Mouse (Mus musculus) embryonic facial prominence, embryonic 15.5 days (tissue): Measurements from ENCODE around the gene C87436. TPM values are rescaled to one million over a fixed set of nuclear protein-coding genes. Genes with fewer than 3 reads are reported as not detected.
A peak's percentile ranks its signal among the peaks of the same experiment; 100 is the strongest.

ENCODE experiments used
- ATAC-seq: fragments of 200-750 bp; cut with Nextera tagmentation; 2 replicates; pipeline ENCODE4 v1.8.0; 2017; ENCODE audit warnings: low read depth, moderate TSS enrichment; ENCODE audit not compliant: insufficient number of reproducible peaks, low FRiP score, low TSS enrichment
- H3K27ac ChIP-seq: fragments of 300-500 bp; sonication (generic); replicated peaks from 2 replicates; pipeline ENCODE4 v1.5.1; 2015; ENCODE audit warnings: mild to moderate bottlenecking, inconsistent platforms
- H3K27me3 ChIP-seq: fragments of 300-500 bp; sonication (generic); 2 replicates; pipeline ENCODE4 v1.6.1; 2015; ENCODE audit warnings: inconsistent platforms
- H3K36me3 ChIP-seq: fragments of 300-500 bp; sonication (generic); 2 replicates; pipeline ENCODE4 v1.6.1; 2015; ENCODE audit warnings: mild to moderate bottlenecking, inconsistent platforms
- H3K4me1 ChIP-seq: fragments of 300-500 bp; sonication (generic); 2 replicates; pipeline ENCODE4 v1.6.1; 2015; ENCODE audit warnings: inconsistent platforms
- H3K4me2 ChIP-seq: fragments of 300-500 bp; sonication (generic); replicated peaks from 2 replicates; pipeline ENCODE4 v1.6.1; 2015; ENCODE audit warnings: mild to moderate bottlenecking, inconsistent platforms
- H3K4me3 ChIP-seq: fragments of 300-500 bp; sonication (generic); replicated peaks from 2 replicates; pipeline ENCODE4 v1.5.1; 2015; ENCODE audit warnings: mild to moderate bottlenecking, inconsistent platforms
- H3K9ac ChIP-seq: fragments of 300-500 bp; sonication (generic); 2 replicates; pipeline ENCODE4 v1.6.1; 2015; ENCODE audit warnings: inconsistent platforms
- H3K9me3 ChIP-seq: fragments of 300-500 bp; sonication (generic); replicated peaks from 2 replicates; pipeline ENCODE4 v1.6.1; 2016; ENCODE audit warnings: inconsistent platforms
- WGBS: fragments of 180-500 bp; shearing (Covaris S2); methylation state at CpG from one replicate; pipeline ENCODE4 v1.1.7; 2015; 5-methylcytosine and 5-hydroxymethylcytosine counted together
- polyA plus RNA-seq: library from polyadenylated mRNA; unstranded; fragments of >200 nt; fragmentation: Nextera tagmentation; extraction: Ambion mirVana; gene quantifications from 2 replicates; pipeline ENCODE4 v1.2.1, GENCODE M21; 2015

The C87436 gene
- polyA plus RNA-seq, 1 experiment from 2014 or later: 26.8 TPM

DNA sequence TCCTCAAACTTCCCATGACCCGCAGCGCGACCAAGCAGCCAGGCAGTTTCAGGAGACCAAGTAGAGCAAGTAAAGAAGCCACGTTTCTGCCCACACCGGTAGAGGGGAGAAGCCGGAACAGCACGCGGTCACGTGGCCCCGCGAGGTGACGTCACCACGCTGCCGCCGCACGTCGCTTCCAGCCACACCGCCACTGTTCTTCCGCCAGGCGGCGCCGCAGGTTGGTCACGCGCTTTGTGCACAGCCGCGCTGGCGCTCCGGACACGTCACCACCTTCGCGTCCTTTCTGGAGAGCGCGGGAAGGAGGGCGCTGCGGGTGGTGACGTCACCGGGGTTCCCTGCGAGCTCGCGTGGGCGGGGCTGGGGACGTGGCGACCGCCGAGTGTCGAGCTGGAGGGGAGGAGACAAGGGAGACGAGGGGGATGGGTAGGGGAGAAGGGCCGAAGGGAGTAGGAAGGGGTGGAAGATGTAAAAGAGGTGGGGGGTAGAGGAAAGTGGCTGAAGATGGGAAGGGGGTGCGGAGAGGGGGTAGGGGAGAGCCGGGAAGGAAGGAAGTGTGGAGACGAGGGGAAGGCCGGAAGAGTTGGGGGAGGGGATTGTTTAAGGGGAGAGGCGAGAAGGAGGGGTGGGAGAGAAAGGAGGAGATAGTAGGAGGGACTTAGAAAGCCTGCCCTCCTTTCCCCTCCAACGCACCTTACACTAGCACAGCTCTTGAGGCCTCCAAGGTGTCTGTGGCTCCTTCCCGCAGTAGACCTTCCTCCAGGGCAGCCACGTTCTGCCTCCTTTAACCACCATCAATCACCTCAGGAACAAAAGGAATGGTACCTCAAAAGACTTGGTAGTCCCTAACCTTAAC, 34.2 kb downstream of the C87436 start:
- H3K4me3 ChIP-seq: peak overlapping the region; percentile 46
- H3K27me3 ChIP-seq: no peaks in the 10 kb centered on the region
- WGBS: under 1% methylated on average over 55 of the region's 56 CpGs
- H3K4me1 ChIP-seq: peaks cover 18% of the 10 kb centered on the region
- ATAC-seq: peak; percentile 95
- H3K27ac ChIP-seq: peak overlapping the region; percentile 94
- peak overlapping the region; percentile 61 for H3K4me2 ChIP-seq
- H3K9ac ChIP-seq: peak overlapping the region; percentile 39
- peaks cover 21% of the 10 kb centered on the region for H3K36me3 ChIP-seq
- no peaks in the 10 kb centered on the region for H3K9me3 ChIP-seq

DNA sequence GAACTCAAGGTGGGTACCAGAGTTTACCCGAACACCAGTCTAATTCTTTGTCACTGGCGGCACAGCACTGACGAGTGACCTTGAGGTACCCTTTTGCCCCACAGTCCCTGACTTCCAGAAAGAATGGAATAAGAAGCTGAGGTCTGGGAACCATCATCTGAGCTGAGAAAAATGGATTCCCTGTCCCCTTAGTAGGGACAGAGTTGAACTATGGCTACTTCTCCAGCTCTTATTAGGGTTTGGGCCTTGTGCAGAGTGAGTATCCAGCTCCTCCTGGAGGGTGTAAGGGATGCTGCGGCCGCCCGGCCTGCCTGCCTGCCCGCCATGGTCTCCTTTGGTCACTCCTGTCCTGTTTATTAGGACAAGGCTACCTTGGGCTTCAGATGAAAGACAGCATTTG, 34.9 kb downstream of the C87436 start:
- Histone ChIP-seq H3K4me2 (peak overlapping the region; percentile 61), H3K9ac (peak overlapping the region; percentile 39), H3K27ac (peak overlapping the region; percentile 94), H3K27me3 (no peaks in the 10 kb centered on the region), H3K9me3 (no peaks in the 10 kb centered on the region), H3K4me3 (peak overlapping the region; percentile 46), H3K36me3 (peaks cover 16% of the 10 kb centered on the region), H3K4me1 (peaks cover 18% of the 10 kb centered on the region)
- ATAC-seq: no peak
- WGBS: 66% methylated on average over 7 of the region's 7 CpGs

DNA sequence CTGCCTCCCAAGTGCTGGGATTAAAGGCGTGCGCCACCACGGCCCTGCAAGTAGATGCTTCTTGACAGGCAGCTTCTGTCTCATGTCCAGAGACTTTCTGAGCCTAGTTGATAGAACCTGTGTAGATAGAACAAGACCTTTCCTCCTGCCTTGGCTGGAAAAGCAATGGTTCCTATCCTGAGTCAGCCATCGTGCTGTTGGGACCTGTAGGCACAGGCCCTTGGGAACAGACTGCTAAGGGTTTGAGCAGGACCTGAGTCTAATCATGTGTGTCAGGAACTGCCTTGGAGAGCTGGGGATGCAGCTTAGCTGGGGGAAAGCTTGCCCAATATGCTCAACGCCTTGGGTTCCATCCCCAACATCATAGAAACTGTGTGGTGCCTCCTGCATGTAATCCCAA, 35.9 kb downstream of the C87436 start:
- Histone ChIP-seq H3K4me2 (no peak overlapping the region), H3K36me3 (peaks cover 14% of the 10 kb centered on the region), H3K9ac (no peak overlapping the region), H3K27me3 (no peaks in the 10 kb centered on the region), H3K27ac (no peak overlapping the region), H3K4me1 (peaks cover 23% of the 10 kb centered on the region), H3K9me3 (no peaks in the 10 kb centered on the region), H3K4me3 (no peak overlapping the region)
- ATAC-seq: no peak
- 93% methylated on average over 5 of the region's 5 CpGs for WGBS

DNA sequence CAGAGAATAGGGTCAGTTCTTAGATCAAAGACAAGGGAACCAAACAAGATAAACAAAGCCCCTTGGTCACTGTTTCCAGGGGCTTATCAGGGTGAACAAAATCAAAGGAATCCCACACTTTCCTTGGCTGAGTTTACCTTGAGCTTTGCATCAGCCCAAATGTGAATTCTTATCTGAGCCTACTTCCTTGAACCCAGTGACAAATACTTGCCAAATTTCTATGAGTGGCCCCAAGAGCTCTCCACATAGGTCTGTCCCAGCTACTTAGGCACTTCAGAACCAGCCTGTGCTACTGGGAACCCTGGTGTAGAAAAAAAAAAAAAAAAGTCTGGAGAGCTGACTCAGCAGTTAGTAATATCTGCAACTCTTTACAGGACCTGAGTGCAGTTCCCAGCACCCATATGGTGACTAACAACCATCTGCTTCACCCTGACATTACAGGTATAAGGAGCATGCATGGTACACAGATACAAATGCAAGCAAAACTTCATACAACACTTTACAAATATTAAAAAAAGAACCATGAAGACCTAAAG, 36.5 kb downstream of the C87436 start:
- Histone ChIP-seq H3K27me3 (no peaks in the 10 kb centered on the region), H3K4me3 (no peak overlapping the region), H3K4me1 (peaks cover 29% of the 10 kb centered on the region), H3K27ac (no peak overlapping the region), H3K36me3 (peaks cover 8% of the 10 kb centered on the region; the same call in 1 of the 2 replicates), H3K9ac (no peak overlapping the region), H3K4me2 (no peak overlapping the region), H3K9me3 (no peaks in the 10 kb centered on the region)
- no peak for ATAC-seq

DNA sequence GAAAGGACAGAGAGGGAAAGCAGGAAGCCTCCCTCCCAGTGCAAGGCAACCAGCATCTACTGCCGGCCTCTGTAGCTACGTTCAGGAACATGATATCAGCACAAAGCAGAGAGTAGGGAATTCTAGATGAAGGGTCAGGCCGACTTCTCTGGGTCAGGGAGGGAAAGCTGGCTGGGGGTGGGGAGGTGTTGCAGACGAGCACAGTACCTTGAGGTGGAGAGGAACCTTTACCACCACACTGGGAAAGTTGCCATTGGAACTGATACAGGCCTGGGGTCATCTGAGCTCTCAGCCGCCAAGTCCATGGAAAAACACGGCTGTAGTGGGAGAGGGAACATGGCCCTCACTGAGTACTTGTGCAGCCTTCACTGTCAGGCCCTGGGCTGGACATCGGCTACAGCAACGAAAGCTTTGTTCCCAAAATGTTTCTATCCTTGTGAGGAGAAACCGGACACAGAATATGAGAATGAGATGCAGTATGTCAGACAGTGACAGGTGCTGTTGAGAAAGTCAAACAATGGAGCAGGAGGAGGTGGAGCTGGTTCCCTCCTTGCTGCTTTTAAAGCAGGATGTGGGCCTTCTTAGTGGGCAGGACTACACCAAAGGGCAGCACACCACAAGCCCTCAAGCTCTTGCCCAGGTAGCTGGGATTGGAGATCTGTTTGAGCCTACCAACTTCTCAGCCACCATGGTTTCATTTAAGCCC, 37.4 kb downstream of the C87436 start:
- ATAC-seq: no peak
- Histone ChIP-seq H3K27ac (no peak overlapping the region), H3K9me3 (no peaks in the 10 kb centered on the region), H3K36me3 (no peaks in the 10 kb centered on the region), H3K9ac (no peak overlapping the region), H3K4me3 (no peak overlapping the region), H3K27me3 (no peaks in the 10 kb centered on the region), H3K4me1 (peaks cover 38% of the 10 kb centered on the region), H3K4me2 (no peak overlapping the region)
- 65% methylated on average over 9 of the region's 9 CpGs for WGBS

DNA sequence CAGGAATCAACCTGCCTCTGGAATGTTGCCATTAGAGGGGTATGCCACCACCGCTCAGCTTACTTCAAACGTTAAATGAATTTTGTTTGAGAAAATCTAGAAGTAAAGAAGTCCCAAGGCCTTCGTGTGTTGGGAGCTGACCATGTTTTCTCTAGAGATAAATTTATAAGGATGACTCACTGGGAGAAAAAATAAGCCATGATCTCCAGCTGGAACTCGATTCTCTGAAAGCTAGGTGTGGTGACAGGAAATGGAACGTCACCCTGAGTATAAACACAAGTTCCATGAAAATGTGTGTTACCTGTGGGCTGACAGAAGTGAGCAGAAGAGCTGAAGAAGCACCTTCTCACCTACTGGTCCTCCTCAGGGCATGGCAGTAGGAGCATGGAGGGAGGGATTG, 38.8 kb downstream of the C87436 start:
- Histone ChIP-seq H3K4me2 (no peak overlapping the region), H3K9me3 (no peaks in the 10 kb centered on the region), H3K4me1 (peaks cover 36% of the 10 kb centered on the region), H3K36me3 (no peaks in the 10 kb centered on the region), H3K4me3 (no peak overlapping the region), H3K27me3 (no peaks in the 10 kb centered on the region), H3K9ac (no peak overlapping the region), H3K27ac (no peak overlapping the region; the same call in 1 of the 2 replicates)
- ATAC-seq: no peak
- 69% methylated on average over 5 of the region's 5 CpGs for WGBS

DNA sequence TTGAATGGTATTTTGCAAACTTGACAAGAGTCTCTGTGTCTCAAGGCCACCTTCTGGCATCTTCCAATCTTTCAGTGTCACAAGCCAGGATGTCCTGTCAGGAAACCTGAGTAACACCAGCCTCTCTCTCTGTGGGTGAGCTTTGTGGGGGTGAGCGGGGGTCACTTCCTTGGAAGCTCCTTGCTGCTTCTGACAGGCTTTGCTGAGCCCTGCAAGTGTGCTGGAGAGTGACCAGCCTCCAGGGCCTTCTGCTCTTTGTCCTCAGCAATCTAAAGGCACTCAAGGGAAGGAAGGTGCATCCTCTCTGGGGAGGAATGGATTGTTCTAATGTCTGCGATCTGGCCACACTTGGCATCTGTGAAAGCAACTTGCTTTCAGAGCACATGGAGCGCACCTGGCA, 41.1 kb downstream of the C87436 start:
- Histone ChIP-seq H3K4me2 (no peak overlapping the region), H3K27me3 (no peaks in the 10 kb centered on the region), H3K9me3 (no peaks in the 10 kb centered on the region), H3K4me3 (no peak overlapping the region), H3K9ac (no peak overlapping the region), H3K27ac (peak overlapping the region; percentile 91), H3K4me1 (peaks cover 24% of the 10 kb centered on the region), H3K36me3 (no peaks in the 10 kb centered on the region)
- no peak for ATAC-seq
- 58% methylated on average over 3 of the region's 3 CpGs for WGBS

DNA sequence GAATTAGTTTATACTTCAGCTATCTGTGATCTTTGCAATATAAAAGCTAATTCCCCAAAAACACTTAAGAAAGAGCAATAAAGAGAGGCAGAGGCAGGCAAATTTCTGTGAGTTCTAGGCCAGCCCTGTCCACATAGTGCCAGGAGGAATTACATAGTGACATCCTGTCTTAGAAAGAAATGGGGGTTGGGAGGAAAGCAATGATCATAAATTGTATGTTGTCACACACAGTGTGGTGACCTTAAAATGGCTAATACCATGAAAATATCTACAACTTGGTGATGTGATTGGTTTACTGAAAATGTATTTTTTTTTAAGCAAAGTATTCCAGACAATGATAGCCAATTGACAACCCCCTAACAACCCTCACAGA, 41.6 kb downstream of the C87436 start:
- Histone ChIP-seq H3K27ac (peak overlapping the region; percentile 91), H3K36me3 (no peaks in the 10 kb centered on the region), H3K27me3 (no peaks in the 10 kb centered on the region), H3K9ac (no peak overlapping the region), H3K4me1 (peaks cover 24% of the 10 kb centered on the region), H3K9me3 (no peaks in the 10 kb centered on the region), H3K4me2 (no peak overlapping the region), H3K4me3 (no peak overlapping the region)
- ATAC-seq: no peak

DNA sequence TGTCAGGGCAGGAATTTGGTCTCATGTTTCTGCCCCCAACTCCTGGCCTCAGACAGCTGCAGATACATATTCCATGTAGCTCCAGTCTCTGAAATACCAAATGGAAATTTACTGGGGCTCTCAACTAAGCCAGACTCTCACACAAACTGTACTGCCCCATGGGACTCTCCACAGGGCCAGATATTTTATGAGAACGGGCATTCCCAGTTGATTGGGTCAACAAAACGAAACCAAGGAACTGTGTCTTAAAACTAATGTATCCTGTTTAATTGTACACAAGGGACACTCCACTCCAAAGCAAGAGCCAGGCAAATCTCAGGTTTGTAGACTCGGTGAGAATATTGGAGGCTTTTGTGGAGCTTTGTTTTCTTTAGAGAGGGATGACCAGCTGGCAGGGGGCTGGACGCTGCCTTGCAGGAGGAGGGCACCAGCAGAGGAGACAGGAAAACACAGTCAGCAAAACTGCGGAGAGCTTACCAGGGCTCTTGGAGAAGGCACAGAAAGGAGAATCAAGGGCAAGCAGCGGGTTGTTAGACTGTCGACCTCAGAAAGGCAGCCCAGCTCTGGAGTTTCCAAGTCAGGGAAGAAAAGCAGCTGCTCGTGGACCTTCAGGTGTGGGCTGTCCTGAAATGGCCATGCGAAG, 42.1 kb downstream of the C87436 start:
- H3K27ac ChIP-seq: peak overlapping the region; percentile 91
- no peaks in the 10 kb centered on the region for H3K27me3 ChIP-seq
- H3K9me3 ChIP-seq: no peaks in the 10 kb centered on the region
- 28% methylated on average over 9 of the region's 9 CpGs for WGBS
- peak; percentile 63 for ATAC-seq
- peak overlapping the region; percentile 15; the same call in 1 of the 2 replicates for H3K9ac ChIP-seq
- no peaks in the 10 kb centered on the region for H3K36me3 ChIP-seq
- H3K4me1 ChIP-seq: peaks cover 24% of the 10 kb centered on the region
- peak overlapping the region; percentile 14; the same call in 1 of the 2 replicates for H3K4me3 ChIP-seq
- peak overlapping the region; percentile 37 for H3K4me2 ChIP-seq

DNA sequence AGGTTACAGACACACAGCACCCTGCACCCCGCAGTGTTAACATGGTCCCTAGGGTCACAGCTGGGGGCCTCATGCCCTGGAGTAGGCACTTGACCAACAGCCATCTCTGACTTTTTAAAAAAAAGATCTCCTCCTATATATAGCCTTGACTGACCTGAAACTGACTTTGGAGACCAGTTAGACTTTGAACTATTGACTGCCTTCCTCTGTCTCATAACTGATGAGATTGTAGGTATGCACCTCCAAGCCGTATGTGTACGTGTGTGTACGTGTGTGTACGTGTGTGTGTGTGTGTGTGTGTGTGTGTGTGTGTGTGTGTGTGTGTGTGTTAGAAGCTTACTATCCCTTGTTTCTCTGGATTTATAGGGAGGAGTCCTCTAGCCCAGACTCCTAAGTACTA, 43.7 kb downstream of the C87436 start:
- Histone ChIP-seq H3K9me3 (no peaks in the 10 kb centered on the region), H3K4me1 (peaks cover 25% of the 10 kb centered on the region), H3K4me3 (no peak overlapping the region), H3K36me3 (no peaks in the 10 kb centered on the region), H3K9ac (no peak overlapping the region), H3K27me3 (no peaks in the 10 kb centered on the region), H3K4me2 (no peak overlapping the region), H3K27ac (no peak overlapping the region)
- 84% methylated on average over 5 of the region's 5 CpGs for WGBS
- no peak for ATAC-seq
